Mouse (Mus musculus): ENCODE measurements around the gene Kcnh3. TPM values are rescaled to one million over a fixed set of nuclear protein-coding genes. Genes with fewer than 3 reads are reported as not detected.

Gene Kcnh3
- polyA plus RNA-seq, 1 experiment from 2014 or later: 0.12 TPM

DNA sequence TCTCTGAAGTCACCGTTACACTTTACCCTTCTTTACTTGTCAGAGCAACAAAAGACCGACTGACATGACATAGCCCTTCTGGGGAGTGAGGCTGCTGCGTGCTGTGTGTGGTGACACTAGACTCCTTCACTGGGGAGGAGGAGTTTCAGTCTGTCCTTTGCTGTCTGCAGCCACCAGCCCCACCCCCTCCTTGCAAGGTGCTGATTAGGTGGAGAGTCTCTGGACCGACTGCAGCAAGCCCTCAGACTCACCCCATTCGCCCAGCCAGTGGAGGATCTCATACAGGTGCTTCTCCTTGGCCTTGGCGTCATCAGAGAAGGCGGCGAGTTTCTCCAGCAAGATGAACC lies 60.5 kb downstream of the Kcnh3 start:
- H3K4me3 ChIP-seq (ENCODE audit: low read depth, low read length): no peak overlapping the region
- H3K4me2 ChIP-seq (replicated peaks; ENCODE audit: low read depth, low read length): no peak overlapping the region
- H3K9me3 ChIP-seq (ENCODE audit: control insufficient read depth, low read length): no peaks in the 10 kb centered on the region
- no peak overlapping the region for H3K9ac ChIP-seq (ENCODE audit: low read depth, low read length)
- H3K27ac ChIP-seq (ENCODE audit: low read depth, low read length): no peak overlapping the region
- no peak for DNase-seq (ENCODE audit: low spot score)
- H3K36me3 ChIP-seq (ENCODE audit: control insufficient read depth, insufficient read depth, low read length): no peaks in the 10 kb centered on the region
- no peaks in the 10 kb centered on the region for H3K4me1 ChIP-seq (replicated peaks; ENCODE audit: control insufficient read depth, insufficient read depth, low read length)
- H3K27me3 ChIP-seq (ENCODE audit: control insufficient read depth, insufficient read depth, low read length): no peaks in the 10 kb centered on the region
- no peak for ATAC-seq (ENCODE audit: low FRiP score)
- WGBS: 54% methylated on average over 8 of the region's 8 CpGs

DNA sequence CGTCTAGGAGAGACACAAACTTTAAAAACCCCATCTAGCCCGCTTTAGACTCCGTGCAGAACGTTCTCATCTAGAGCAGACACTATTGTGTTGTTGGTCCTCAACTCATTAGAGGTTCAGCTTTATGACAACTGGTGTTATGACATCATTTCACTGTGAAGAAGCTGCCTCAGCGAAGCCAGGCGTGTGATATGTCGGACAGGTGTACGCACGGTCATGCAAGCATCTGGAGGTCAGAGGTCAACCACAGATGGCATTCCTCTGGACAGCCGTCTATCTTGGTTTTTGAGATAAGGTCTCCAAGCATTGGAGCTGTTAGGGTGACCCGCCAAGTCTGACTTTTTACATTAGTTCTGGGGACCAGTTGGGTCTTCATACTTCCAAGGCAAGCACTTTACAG lies 65.9 kb downstream of the Kcnh3 start:
- H3K36me3 ChIP-seq (ENCODE audit: control insufficient read depth, insufficient read depth, low read length): no peaks in the 10 kb centered on the region
- WGBS: 91% methylated on average over 11 of the region's 11 CpGs

More for the DNA sequence above, 65.9 kb downstream of the Kcnh3 start:
- H3K4me3 ChIP-seq (ENCODE audit: low read depth, low read length): no peak overlapping the region
- H3K27ac ChIP-seq (ENCODE audit: low read depth, low read length): no peak overlapping the region
- no peak overlapping the region for H3K4me2 ChIP-seq (replicated peaks; ENCODE audit: low read depth, low read length)
- DNase-seq (ENCODE audit: low spot score) (no peak), ATAC-seq (ENCODE audit: low FRiP score) (no peak)
- H3K4me1 ChIP-seq (replicated peaks; ENCODE audit: control insufficient read depth, insufficient read depth, low read length): no peaks in the 10 kb centered on the region
- H3K9me3 ChIP-seq (ENCODE audit: control insufficient read depth, low read length): no peaks in the 10 kb centered on the region
- H3K9ac ChIP-seq (ENCODE audit: low read depth, low read length): no peak overlapping the region
- H3K27me3 ChIP-seq (ENCODE audit: control insufficient read depth, insufficient read depth, low read length): no peaks in the 10 kb centered on the region

Other genes starting within 250 kb of the Kcnh3 start
- gene Tuba1c, start 195.0 kb upstream of the Kcnh3 start, polyA plus RNA-seq (2014; fragmentation: Nextera tagmentation; extraction: Ambion mirVana): 93.2 and 95.2 TPM in 2 replicates
- 17.2 and 20.9 TPM in 2 replicates for gene Prph, start 169.7 kb upstream of the Kcnh3 start, polyA plus RNA-seq (2014; fragmentation: Nextera tagmentation; extraction: Ambion mirVana)
- 19.1 and 22.9 TPM in 2 replicates for gene Troap, start 150.3 kb upstream of the Kcnh3 start, polyA plus RNA-seq (2014; fragmentation: Nextera tagmentation; extraction: Ambion mirVana)
- gene C1ql4, start 137.0 kb upstream of the Kcnh3 start, polyA plus RNA-seq (2014; fragmentation: Nextera tagmentation; extraction: Ambion mirVana): 10.2 and 12.4 TPM in 2 replicates
- gene Dnajc22, start 131.7 kb upstream of the Kcnh3 start, polyA plus RNA-seq (2014; fragmentation: Nextera tagmentation; extraction: Ambion mirVana): 1.2 and 3.3 TPM in 2 replicates
- gene Spats2, start 98.9 kb upstream of the Kcnh3 start, polyA plus RNA-seq (2014; fragmentation: Nextera tagmentation; extraction: Ambion mirVana): 59.5 and 64.9 TPM in 2 replicates
- gene Mcrs1, start 27.1 kb downstream of the Kcnh3 start, polyA plus RNA-seq (2014; fragmentation: Nextera tagmentation; extraction: Ambion mirVana): 184 and 193 TPM in 2 replicates
- gene Prpf40b, start 70.2 kb downstream of the Kcnh3 start, polyA plus RNA-seq (2014; fragmentation: Nextera tagmentation; extraction: Ambion mirVana): 41.9 and 45.7 TPM in 2 replicates
- 0.22 and 0.29 TPM in 2 replicates for gene Fam186b, start 71.0 kb downstream of the Kcnh3 start, polyA plus RNA-seq (2014; fragmentation: Nextera tagmentation; extraction: Ambion mirVana)
- 10.5 and 11.4 TPM in 2 replicates for gene Fmnl3, start 145.6 kb downstream of the Kcnh3 start, polyA plus RNA-seq (2014; fragmentation: Nextera tagmentation; extraction: Ambion mirVana)
- gene Tmbim6, start 168.0 kb downstream of the Kcnh3 start, polyA plus RNA-seq (2014; fragmentation: Nextera tagmentation; extraction: Ambion mirVana): 212 and 224 TPM in 2 replicates
- gene Nckap5l, start 232.9 kb downstream of the Kcnh3 start, polyA plus RNA-seq (2014; fragmentation: Nextera tagmentation; extraction: Ambion mirVana): 9.3 and 10.2 TPM in 2 replicates
- gene Bcdin3d, start 249.9 kb downstream of the Kcnh3 start, polyA plus RNA-seq (2014; fragmentation: Nextera tagmentation; extraction: Ambion mirVana): 17.1 and 18.1 TPM in 2 replicates